Mouse (Mus musculus): ENCODE data around the gene Lhfpl2. TPM values are rescaled to one million over a fixed set of nuclear protein-coding genes. Genes with fewer than 3 reads are reported as not detected.

Lhfpl2 gene
- polyA plus RNA-seq, 1 experiment from 2014 or later, result 34.2 TPM

GRCm38 (mm10) chr13:94089286-94089685 lies 31.7 kb downstream of the Lhfpl2 start:
- 36% methylated on average over 9 of the region's 9 CpGs for WGBS
- Histone ChIP-seq H3K4me1 (peaks cover 45% of the 10 kb centered on the region), H3K9me3 (no peaks in the 10 kb centered on the region), H3K36me3 (replicated peaks) (peaks cover 35% of the 10 kb centered on the region), H3K27me3 (replicated peaks; ENCODE audit: low read depth, poor library complexity, severe bottlenecking) (no peaks in the 10 kb centered on the region), H3K4me3 (no peak overlapping the region), H3K27ac (replicated peaks) (no peak overlapping the region)
- DNase-seq (ENCODE audit: low spot score), result no peak

DNA sequence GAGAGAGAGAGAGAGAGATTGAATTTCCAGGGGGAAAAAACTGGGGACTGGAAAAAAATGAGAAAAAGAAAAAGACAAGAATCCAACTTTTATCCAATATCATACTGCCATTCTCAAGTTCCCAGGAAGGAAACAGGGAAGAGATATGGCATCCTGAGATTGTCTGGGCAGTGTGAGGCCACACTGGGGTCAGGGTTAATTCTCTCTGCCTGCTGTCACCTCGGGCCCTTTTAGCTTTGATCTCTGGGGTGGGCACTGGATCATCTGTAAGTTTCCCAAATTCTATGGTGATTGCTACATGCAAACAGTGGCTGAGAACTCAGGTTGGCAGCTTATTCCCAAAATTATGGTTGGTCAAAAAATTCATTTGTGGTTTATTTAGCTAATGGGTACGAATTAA lies 33.8 kb downstream of the Lhfpl2 start:
- no peaks in the 10 kb centered on the region for H3K9me3 ChIP-seq
- DNase-seq (ENCODE audit: low spot score), result no peak
- H3K27ac ChIP-seq (replicated peaks), result no peak overlapping the region
- H3K4me1 ChIP-seq, result peaks cover 47% of the 10 kb centered on the region
- H3K4me3 ChIP-seq, result no peak overlapping the region
- H3K36me3 ChIP-seq (replicated peaks), result peaks cover 17% of the 10 kb centered on the region
- H3K27me3 ChIP-seq (replicated peaks; ENCODE audit: low read depth, poor library complexity, severe bottlenecking), result no peaks in the 10 kb centered on the region
- 46% methylated on average over 2 of the region's 2 CpGs for WGBS

- no peak overlapping the region for H3K27ac ChIP-seq (replicated peaks)
- WGBS, result 85% methylated on average over 4 of the region's 4 CpGs
- no peaks in the 10 kb centered on the region for H3K9me3 ChIP-seq
- no peak overlapping the region for H3K4me3 ChIP-seq
- H3K4me1 ChIP-seq, result peaks cover 69% of the 10 kb centered on the region
- H3K36me3 ChIP-seq (replicated peaks), result no peaks in the 10 kb centered on the region
- no peaks in the 10 kb centered on the region for H3K27me3 ChIP-seq (replicated peaks; ENCODE audit: low read depth, poor library complexity, severe bottlenecking)
- no peak for DNase-seq (ENCODE audit: low spot score)
Measured at GRCm38 (mm10) chr13:94094176-94094575, 36.6 kb downstream of the Lhfpl2 start.

- H3K4me1 ChIP-seq, result peaks cover 69% of the 10 kb centered on the region
- no peaks in the 10 kb centered on the region for H3K9me3 ChIP-seq
- no peaks in the 10 kb centered on the region for H3K36me3 ChIP-seq (replicated peaks)
- H3K27ac ChIP-seq (replicated peaks), result no peak overlapping the region
- WGBS, result 86% methylated on average over 3 of the region's 3 CpGs
- DNase-seq (ENCODE audit: low spot score), result no peak
- no peak overlapping the region for H3K4me3 ChIP-seq
- H3K27me3 ChIP-seq (replicated peaks; ENCODE audit: low read depth, poor library complexity, severe bottlenecking), result no peaks in the 10 kb centered on the region
Measured at GRCm38 (mm10) chr13:94094625-94095024, 37.0 kb downstream of the Lhfpl2 start.

GRCm38 (mm10) chr13:94095202-94095601 lies 37.6 kb downstream of the Lhfpl2 start:
- Histone ChIP-seq H3K9me3 (no peaks in the 10 kb centered on the region), H3K36me3 (replicated peaks) (no peaks in the 10 kb centered on the region), H3K27me3 (replicated peaks; ENCODE audit: low read depth, poor library complexity, severe bottlenecking) (no peaks in the 10 kb centered on the region), H3K4me3 (no peak overlapping the region), H3K4me1 (peaks cover 69% of the 10 kb centered on the region), H3K27ac (replicated peaks) (no peak overlapping the region)
- no peak for DNase-seq (ENCODE audit: low spot score)

- H3K36me3 ChIP-seq (replicated peaks), result no peaks in the 10 kb centered on the region
- H3K4me3 ChIP-seq, result no peak overlapping the region
- peaks cover 61% of the 10 kb centered on the region for H3K4me1 ChIP-seq
- 58% methylated on average over 2 of the region's 2 CpGs for WGBS
- no peak overlapping the region for H3K27ac ChIP-seq (replicated peaks)
- no peak for DNase-seq (ENCODE audit: low spot score)
- no peaks in the 10 kb centered on the region for H3K27me3 ChIP-seq (replicated peaks; ENCODE audit: low read depth, poor library complexity, severe bottlenecking)
- H3K9me3 ChIP-seq, result no peaks in the 10 kb centered on the region
Measured at GRCm38 (mm10) chr13:94097667-94098066, 40.1 kb downstream of the Lhfpl2 start.

GRCm38 (mm10) chr13:94098369-94099084 lies 40.9 kb downstream of the Lhfpl2 start:
- WGBS, result 79% methylated on average over 16 of the region's 16 CpGs
- Histone ChIP-seq H3K27ac (replicated peaks) (no peak overlapping the region; the same call in 1 of the 2 replicates), H3K4me1 (peaks cover 58% of the 10 kb centered on the region)

GRCm38 (mm10) chr13:94099087-94099486 lies 41.5 kb downstream of the Lhfpl2 start:
- Histone ChIP-seq H3K27ac (replicated peaks) (no peak overlapping the region; the same call in 1 of the 2 replicates), H3K36me3 (replicated peaks) (no peaks in the 10 kb centered on the region; the same call in 1 of the 2 replicates), H3K4me3 (no peak overlapping the region), H3K9me3 (no peaks in the 10 kb centered on the region), H3K27me3 (replicated peaks; ENCODE audit: low read depth, poor library complexity, severe bottlenecking) (no peaks in the 10 kb centered on the region), H3K4me1 (peaks cover 56% of the 10 kb centered on the region)
- no peak for DNase-seq (ENCODE audit: low spot score)
- 93% methylated on average over 10 of the region's 10 CpGs for WGBS

More at GRCm38 (mm10) chr13:94098369-94099084, 40.9 kb downstream of the Lhfpl2 start:
- Histone ChIP-seq H3K36me3 (replicated peaks) (no peaks in the 10 kb centered on the region; the same call in 1 of the 2 replicates), H3K27me3 (replicated peaks; ENCODE audit: low read depth, poor library complexity, severe bottlenecking) (no peaks in the 10 kb centered on the region), H3K9me3 (no peaks in the 10 kb centered on the region), H3K4me3 (no peak overlapping the region)
- no peak for DNase-seq (ENCODE audit: low spot score)

DNA sequence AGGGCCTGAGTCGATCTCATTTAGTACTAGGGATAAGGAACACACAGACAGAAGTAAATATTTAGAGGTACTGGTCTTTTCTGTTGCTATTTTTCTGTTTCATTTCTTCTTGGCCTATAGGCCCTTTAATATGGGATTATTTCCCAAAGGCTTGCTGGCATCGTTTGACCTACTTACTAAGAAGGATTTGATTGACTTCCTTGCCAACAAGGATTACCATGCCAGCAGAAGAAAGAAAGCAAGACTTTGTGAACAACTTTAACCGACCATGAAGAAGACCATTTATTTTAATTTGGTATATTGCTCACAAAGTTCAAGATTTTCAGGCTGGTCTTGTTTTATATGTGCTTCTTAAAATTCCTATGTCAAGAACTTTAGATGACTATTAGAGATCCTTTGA lies 42.8 kb downstream of the Lhfpl2 start:
- WGBS, result 71% methylated on average over 3 of the region's 3 CpGs
- Histone ChIP-seq H3K9me3 (no peaks in the 10 kb centered on the region), H3K27ac (replicated peaks) (no peak overlapping the region), H3K27me3 (replicated peaks; ENCODE audit: low read depth, poor library complexity, severe bottlenecking) (no peaks in the 10 kb centered on the region), H3K36me3 (replicated peaks) (no peaks in the 10 kb centered on the region; the same call in 1 of the 2 replicates), H3K4me3 (no peak overlapping the region), H3K4me1 (peaks cover 63% of the 10 kb centered on the region)
- no peak for DNase-seq (ENCODE audit: low spot score)

- no peak for DNase-seq (ENCODE audit: low spot score)
- Histone ChIP-seq H3K27me3 (replicated peaks; ENCODE audit: low read depth, poor library complexity, severe bottlenecking) (no peaks in the 10 kb centered on the region), H3K9me3 (no peaks in the 10 kb centered on the region), H3K4me3 (no peak overlapping the region), H3K36me3 (replicated peaks) (peaks cover 1% of the 10 kb centered on the region), H3K27ac (replicated peaks) (no peak overlapping the region), H3K4me1 (peaks cover 69% of the 10 kb centered on the region)
- 86% methylated on average over 10 of the region's 10 CpGs for WGBS
Measured at GRCm38 (mm10) chr13:94101020-94101571, 43.5 kb downstream of the Lhfpl2 start.

DNA sequence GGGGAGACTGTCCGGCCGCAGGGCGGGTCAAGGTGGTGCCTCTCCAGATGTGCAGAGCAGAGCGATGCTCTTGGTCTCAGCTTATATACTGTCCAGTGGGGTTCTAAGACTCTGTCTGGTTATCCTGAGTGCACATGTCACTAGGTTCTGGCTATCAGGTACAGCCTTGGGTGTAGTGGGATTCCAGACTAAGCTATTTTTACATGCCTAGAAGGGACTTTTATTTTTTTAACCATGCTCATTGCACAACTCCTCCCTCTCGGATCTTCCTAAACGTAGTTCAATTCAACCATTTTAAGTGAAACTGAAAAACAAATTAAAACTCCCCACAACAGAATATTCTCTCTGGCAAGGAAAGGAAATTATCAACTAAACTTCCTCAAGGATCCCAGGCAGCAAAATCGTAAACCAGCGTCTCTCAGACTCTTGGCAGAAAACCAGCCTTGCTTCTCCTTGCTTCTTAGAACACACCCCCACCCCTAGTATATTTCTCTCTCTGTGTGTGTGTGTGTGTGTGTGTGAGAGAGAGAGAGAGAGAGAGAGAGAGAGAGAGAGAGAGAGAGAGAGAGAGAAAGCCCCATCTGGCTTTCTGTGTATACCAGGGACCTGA lies 47.4 kb downstream of the Lhfpl2 start:
- Histone ChIP-seq H3K4me1 (peaks cover 39% of the 10 kb centered on the region), H3K9me3 (no peaks in the 10 kb centered on the region), H3K4me3 (no peak overlapping the region), H3K27ac (replicated peaks) (no peak overlapping the region), H3K27me3 (replicated peaks; ENCODE audit: low read depth, poor library complexity, severe bottlenecking) (no peaks in the 10 kb centered on the region), H3K36me3 (replicated peaks) (peaks cover 8% of the 10 kb centered on the region)
- DNase-seq (ENCODE audit: low spot score), result no peak
- 80% methylated on average over 8 of the region's 8 CpGs for WGBS

DNA sequence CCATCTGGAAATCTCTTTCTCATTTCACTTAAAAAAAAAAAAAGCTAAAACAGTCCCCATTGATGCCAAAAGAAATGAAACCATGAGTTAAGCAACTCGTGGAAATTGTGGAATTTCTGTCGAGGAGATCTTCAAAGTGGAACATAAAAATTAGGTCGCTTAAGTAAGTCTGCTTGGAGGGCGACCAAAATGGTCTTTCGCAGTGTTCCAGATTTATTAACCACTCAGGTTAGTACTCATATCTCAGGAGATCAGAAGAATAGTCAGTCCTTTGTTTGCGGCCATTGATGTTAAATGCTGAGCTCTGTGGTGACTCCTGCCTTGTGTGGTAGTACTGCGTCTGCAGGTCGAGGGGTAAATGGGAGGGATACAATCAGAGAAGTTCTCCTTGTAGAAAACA lies 48.8 kb downstream of the Lhfpl2 start:
- Histone ChIP-seq H3K4me1 (peaks cover 26% of the 10 kb centered on the region), H3K27me3 (replicated peaks; ENCODE audit: low read depth, poor library complexity, severe bottlenecking) (no peaks in the 10 kb centered on the region), H3K36me3 (replicated peaks) (peaks cover 13% of the 10 kb centered on the region), H3K9me3 (no peaks in the 10 kb centered on the region), H3K4me3 (no peak overlapping the region), H3K27ac (replicated peaks) (no peak overlapping the region)
- no peak for DNase-seq (ENCODE audit: low spot score)
- WGBS, result 91% methylated on average over 8 of the region's 8 CpGs

DNA sequence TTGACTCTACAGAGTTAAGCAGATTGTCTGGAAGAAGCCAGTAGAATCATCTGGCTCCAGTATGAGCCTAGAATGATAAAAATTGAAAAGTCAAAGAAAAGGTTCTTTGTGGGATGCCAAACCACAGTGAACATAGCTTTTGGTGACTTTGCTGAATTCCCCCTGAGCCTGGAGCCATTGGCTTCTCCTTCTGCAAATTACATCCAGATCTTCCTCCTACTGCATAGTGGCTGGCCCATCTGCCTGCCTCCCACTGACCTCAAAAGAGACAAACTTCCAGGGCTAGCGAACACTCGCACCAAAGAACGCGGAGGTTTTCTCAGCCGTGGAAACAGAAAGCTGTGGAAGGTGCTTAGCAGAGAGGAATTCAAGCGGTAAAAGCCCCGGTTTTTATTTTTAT lies 49.4 kb downstream of the Lhfpl2 start:
- Histone ChIP-seq H3K36me3 (replicated peaks) (peaks cover 17% of the 10 kb centered on the region), H3K4me3 (no peak overlapping the region), H3K27me3 (replicated peaks; ENCODE audit: low read depth, poor library complexity, severe bottlenecking) (no peaks in the 10 kb centered on the region), H3K27ac (replicated peaks) (no peak overlapping the region), H3K4me1 (peaks cover 22% of the 10 kb centered on the region), H3K9me3 (no peaks in the 10 kb centered on the region)
- DNase-seq (ENCODE audit: low spot score), result no peak
- 85% methylated on average over 7 of the region's 7 CpGs for WGBS

All from embryonic facial prominence, embryonic 10.5 days (tissue).